Mouse (Mus musculus) layer of hippocampus, postnatal 14 days (tissue): ENCODE results near the gene Men1. TPM values are rescaled to one million over a fixed set of nuclear protein-coding genes. Genes with fewer than 3 reads are reported as not detected.
A peak's percentile ranks its signal among the peaks of the same experiment; 100 is the strongest.

Source experiments
- DNase-seq, 2 experiments: peaks; one replicate each; pipeline ENCODE4 v3.0.0; 2021 to 2022; ENCODE audit warnings: low spot score in 2 of 2, mixed read lengths in 1 of 2
- total RNA-seq, 2 experiments: library from RNA; stranded (reverse); gene quantifications; 2 replicates each; pipeline ENCODE4 v1.2.3; 2021

Men1 gene
- total RNA-seq, 2 experiments from 2014 or later, result 66.4 to 68.2 TPM

DNA sequence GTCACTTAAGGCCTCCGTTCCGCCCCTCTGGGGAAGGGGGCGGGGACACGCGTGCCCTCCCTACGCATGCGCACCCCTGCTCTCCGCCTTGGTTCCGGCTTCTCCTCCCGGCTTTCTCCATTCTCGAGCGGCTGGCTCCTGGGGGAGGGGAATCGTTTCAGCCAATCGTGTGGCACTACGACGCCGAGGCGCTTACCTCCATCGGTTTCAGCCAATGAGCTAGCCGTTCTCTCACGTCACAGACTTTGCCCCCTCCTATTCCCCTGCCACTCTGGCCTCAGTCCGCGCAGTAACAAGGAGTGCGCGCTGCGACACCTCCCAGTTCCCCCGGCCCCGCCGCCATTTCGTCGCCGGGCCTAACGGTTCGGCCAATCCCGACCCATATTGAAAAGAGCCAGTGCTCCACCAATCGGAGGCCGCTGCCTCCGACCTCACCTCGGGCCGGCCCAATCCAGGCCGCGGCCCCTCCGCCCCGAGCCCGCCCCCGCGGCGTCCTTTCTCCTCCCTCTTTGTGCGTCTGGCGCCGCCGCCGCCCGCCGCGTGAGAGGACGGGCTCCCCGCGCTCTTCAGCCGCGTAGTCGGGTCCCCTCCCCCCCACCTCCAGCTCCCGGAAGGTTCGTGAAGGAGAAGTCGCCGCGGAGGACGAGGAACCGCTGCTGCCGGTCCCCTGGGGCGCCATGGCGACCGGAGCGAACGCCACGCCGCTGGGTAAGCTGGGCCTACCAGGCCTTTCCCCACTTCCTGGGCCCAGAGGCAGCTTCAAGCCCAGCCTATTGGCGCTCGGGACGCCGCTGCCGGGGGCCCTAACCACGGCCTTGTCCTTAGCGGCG is 28.8 kb downstream of the Men1 start, which contains the start of gene Sf1:
TSS of gene Sf1 (plus strand) at position 280 of the 830 bp plus-strand sequence.
- peak; percentile 99 to 100 for DNase-seq

DNA sequence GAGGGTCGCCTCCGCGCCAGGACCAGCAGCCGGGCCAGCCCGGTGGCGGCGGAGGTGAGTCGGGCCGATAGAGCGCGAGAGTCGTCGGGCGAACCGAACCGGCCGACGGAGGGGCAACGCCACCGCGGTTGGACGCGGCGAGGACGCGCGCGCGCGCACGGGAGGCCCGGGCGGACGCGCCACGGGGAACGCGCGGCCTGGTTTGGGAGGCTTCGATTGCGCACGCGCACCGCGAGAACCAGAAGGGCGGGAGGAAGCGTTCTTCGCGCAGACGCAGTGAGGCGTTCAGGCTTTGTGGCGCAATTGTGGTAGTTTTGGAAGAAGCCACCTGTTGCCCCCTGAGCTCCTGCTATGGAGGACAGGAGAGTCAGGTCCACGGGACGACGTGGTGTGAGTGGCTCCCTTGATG is 29.5 kb downstream of the Men1 start:
- peak; percentile 92 to 93 for DNase-seq

DNA sequence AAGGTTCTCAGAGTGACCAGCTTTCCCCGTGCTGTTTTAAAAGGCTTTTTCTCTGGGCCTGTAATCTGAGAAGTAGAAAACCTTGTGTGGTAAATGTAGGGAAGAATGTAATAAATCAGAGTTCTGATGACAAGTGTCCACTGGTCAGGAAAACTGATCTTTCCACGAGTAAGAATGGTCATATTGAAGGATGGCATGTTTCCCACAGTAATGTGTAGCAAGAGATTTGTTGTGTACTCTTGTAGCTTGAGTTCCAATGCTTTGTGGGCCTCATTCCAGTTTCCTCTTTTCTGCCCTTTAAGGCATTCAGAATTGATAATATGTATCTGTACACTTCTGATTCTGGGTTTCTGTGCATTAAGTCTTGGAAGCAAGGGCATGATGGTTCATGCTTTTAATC is 30.1 kb downstream of the Men1 start:
- no peak for DNase-seq

GRCm38 (mm10) chr19:6370175-6370574 is 35.4 kb downstream of the Men1 start:
- DNase-seq, result no peak

GRCm38 (mm10) chr19:6372433-6372832 is 37.7 kb downstream of the Men1 start:
- DNase-seq, result no peak

DNA sequence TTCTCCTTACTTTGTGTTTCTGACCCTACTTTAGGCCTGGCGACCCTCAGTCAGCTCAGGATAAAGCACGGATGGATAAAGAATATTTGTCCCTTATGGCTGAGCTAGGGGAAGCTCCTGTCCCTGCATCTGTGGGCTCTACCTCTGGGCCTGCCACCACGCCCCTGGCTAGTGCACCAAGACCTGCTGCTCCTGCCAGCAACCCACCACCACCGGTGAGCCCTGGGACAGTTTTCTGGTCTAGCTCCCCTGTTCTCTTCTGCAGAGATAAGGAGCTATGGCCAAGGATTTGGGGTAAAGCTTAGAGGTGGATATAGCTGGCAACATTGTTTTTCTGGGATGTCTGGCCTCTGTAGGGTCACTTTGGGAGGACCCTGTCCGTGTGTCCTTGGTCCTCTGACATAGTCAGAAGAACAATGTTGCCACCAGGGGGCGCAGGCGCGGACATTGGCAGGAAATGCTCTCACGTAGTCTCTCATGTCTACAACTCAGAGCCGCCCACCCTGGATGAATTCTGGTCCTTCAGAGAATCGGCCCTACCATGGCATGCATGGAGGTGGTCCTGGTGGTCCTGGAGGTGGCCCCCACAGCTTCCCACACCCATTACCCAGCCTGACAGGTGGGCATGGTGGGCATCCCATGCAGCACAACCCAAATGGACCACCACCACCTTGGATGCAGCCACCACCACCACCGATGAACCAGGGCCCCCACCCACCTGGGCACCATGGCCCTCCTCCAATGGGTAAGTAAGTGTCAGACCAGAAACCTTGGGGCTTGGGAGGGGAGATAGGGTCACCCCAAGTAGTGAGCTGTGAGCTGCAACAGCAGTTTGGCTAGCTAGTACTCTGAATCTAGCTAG is 39.0 kb downstream of the Men1 start:
- DNase-seq, result peak; percentile 72 to 81

- no peak for DNase-seq
Observed at GRCm38 (mm10) chr19:6374571-6374970, 39.8 kb downstream of the Men1 start.

DNA sequence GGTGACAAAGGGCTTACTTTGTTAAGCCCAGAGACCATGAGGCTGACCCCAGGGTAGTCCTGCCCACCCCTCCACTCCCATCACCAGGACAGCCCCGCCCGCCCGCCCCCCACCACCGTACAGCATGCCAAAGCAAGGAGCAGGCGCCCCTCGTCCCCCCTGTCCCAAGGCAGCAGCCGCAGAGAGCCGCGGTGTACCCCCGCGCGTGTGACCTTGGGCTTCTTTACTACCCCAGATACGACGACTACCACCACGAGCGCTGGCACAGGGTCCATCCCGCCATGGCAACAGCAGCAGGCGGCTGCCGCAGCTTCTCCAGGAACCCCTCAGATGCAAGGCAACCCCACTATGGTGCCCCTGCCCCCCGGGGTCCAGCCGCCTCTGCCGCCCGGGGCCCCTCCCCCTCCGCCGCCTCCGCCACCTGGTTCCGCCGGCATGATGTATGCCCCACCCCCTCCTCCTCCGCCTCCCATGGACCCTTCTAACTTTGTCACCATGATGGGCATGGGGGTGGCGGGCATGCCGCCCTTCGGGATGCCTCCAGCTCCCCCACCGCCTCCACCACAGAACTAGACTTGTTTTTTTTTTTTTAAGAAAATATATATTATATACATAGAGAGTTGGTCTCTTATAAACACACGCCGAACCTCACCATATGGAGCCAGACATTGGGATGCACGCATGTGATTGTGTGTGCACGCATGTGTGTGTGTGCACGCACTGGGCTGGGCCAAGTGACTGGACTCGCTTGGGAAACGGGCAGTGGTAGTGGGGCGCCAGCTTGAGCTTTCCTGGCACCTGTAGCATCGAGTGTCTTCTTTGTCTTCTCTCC is 40.9 kb downstream of the Men1 start:
- DNase-seq, result no peak

DNA sequence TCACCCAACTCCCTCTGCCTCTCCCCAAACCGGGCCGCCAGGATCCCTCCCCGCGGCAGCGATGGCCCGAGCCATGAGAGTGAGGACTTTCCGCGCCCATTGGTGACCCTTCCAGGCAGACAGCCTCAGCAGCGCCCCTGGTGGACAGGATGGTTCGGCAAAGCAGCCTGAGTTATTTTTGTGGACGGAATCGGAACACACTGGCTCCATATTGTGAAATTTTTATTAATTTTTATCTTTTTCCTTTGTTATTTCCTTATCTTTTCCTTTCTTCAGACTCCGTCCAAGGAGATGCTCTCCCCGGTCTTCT is 41.4 kb downstream of the Men1 start:
- peak in 1 of 2 experiments; percentile 56 for DNase-seq

GRCm38 (mm10) chr19:6376643-6377042 is 41.9 kb downstream of the Men1 start:
- no peak for DNase-seq

DNA sequence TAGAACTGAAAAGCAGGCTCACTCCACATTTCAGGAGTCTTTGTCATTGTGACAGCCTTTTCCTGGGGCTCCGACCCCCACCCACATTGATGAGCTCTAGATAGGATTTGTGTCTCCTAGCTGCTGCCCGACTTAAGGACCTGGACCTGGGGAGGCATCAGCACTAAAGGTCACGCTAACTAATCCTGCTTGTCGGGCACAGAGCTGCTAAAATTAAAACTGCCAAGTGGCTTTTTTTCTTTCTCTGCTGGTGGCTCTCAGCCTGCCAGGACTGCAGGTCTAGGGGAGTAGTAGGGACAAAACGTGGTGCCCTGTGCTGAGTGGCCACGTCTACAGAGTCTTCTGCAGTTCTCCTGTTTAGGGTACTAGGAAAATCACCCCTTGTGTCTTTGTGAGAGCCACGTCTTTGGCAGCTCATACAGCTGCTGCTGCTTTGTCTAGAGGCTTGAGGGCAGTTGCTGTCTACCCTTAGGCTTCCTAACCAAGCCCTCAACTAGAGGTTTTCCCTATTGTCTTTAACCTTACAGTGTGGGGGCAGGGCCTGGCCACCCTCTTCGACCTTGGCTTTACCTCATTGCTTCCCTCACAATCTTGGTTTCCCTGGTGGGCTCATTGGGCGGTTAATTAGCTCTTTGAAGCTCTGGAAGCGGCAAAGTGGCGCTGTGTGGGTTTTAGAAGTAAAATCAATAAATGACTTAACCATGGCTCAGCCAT is 42.7 kb downstream of the Men1 start:
- DNase-seq, result no peak

GRCm38 (mm10) chr19:6380411-6381166 is 45.8 kb downstream of the Men1 start:
- no peak for DNase-seq

DNA sequence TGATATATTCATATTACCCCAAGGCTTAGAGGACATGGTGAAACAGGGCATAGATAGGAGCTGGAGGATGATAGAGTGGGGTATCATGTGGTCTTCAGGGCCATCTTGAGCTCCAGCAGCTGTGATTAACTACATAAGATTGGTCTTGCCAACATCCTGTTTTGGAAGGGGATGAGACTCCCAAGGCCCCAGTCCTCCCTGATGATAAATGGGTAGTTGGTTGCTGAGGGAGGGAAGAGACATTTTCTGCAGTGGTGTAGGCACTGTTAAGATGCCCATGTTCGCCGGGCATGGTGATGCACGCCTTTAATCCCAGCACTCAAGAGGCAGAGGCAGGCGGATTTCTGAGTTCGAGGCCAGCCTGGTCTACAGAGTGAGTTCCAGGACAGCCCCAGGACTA is 46.5 kb downstream of the Men1 start:
- DNase-seq, result no peak

GRCm38 (mm10) chr19:6382323-6382924 is 47.6 kb downstream of the Men1 start:
- no peak for DNase-seq

- DNase-seq, result no peak
Observed at GRCm38 (mm10) chr19:6383470-6383869, 48.7 kb downstream of the Men1 start.

GRCm38 (mm10) chr19:6384128-6384527 is 49.3 kb downstream of the Men1 start, which contains the start of gene Pygm:
Pygm (plus strand) TSS chr19:6384399.
- no peak for DNase-seq

GRCm38 (mm10) chr19:6384954-6385353 is 50.2 kb downstream of the Men1 start:
- DNase-seq, result no peak

DNA sequence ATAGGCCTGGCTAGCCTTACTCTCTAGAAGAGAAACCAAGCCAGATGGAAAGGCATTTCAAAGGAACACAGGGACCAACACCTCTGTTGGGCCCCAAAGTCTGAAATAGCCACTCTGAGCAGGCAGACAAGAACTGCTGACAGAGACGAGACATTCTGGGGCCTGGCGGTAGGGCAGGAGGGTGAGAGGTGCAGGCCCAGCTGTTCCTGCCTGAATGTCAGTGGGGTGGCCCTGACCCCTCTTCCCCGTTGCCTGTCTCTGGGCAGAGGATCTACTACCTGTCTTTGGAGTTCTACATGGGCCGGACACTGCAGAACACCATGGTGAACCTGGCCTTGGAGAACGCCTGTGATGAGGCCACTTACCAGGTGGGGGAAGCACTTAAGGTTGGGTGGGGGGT is 50.6 kb downstream of the Men1 start:
- DNase-seq, result no peak

DNA sequence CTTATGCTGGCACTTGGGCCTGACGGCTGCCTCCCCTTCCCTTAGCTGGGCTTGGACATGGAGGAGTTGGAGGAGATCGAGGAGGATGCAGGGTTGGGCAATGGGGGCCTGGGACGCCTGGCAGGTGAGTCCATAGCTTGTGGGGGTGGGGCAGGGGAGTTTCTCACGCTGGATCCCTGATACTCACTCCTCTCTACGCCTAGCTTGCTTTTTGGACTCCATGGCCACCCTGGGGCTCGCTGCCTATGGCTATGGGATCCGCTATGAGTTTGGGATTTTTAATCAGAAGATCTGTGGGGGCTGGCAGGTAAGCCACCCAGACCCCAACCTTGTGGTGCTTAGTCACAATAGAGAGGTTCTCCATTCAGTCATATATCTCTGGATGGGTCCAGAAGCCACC is 51.0 kb downstream of the Men1 start:
- DNase-seq, result no peak

DNA sequence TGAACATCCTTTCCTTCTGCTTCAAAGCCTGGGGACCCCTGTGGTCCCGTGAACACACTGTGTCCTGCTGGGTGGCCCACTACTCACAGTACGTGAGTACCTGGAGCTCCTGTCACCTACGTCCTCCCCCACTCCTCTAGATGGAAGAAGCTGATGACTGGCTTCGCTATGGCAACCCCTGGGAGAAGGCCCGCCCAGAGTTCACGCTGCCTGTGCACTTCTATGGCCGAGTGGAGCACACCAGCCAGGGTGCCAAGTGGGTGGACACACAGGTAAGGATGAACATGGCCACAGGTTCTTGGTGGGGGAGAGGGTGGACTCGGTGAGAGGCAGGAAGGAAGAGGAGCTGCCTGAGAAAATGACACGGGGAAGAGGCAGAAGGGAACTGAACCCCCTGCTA is 51.5 kb downstream of the Men1 start:
- no peak for DNase-seq
